Comparison of ENCODE assay signal across 12 mouse cellular contexts in the genomic region with DNA sequence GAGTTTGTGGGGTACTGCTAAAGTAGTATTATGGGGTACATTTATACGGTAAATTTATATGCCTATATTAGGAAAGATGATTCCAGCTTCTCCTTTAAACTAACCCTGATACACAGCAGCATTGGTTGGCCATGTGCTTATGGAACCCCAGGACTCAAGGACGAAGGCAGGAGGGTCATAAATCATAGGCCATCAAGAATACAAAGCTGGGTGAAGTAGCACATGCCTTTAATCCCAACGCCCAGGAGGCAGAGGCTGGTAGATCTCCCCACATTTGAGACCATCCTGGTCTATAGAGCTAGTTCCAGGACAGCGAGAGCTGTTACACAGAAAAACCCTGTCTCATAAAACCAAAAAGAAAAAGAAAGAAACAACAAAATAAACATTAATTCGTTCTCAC.
"Had no signal": no experiment of that assay in that cellular context is flagged by ENCODE, and none has a peak within 500 bp of the region (broad histone marks: within the 10 kb centered on the region; RNA-seq: fewer than 3 reads in every experiment).

No protein-coding gene starts in this region.

- DNase-seq: retina, postnatal 1 day; right cerebral cortex, adult 18-20 months; right cerebral cortex, postnatal 14 days; right cerebral cortex, postnatal 25 days; right cerebral cortex, postnatal 4 days; spleen, adult 18-20 months; thymus, adult 18-20 months; thymus, adult 2 months; thymus, postnatal 14 days; thymus, postnatal 25 days; thymus, postnatal 36 days; thymus, postnatal 4 days had no signal
